Mouse (Mus musculus): ENCODE measurements around the gene Fmo5. TPM values are rescaled to one million over a fixed set of nuclear protein-coding genes. Genes with fewer than 3 reads are reported as not detected.

Fmo5 gene
- polyA plus RNA-seq, 1 experiment from 2014 or later, result 0.53 TPM

- 70% methylated on average over 7 of the region's 7 CpGs for WGBS
- no peaks in the 10 kb centered on the region for H3K4me1 ChIP-seq (ENCODE audit: control insufficient read depth, insufficient read depth, low read length)
- H3K9ac ChIP-seq (replicated peaks; ENCODE audit: low read length), result no peak overlapping the region
- H3K27ac ChIP-seq (replicated peaks; ENCODE audit: low read depth, low read length), result no peak overlapping the region
- ATAC-seq (ENCODE audit: low FRiP score, low TSS enrichment) (0 out of 2 replicates have a peak, but pooled peaks have one; percentile 24), DNase-seq (no peak)
- no peak overlapping the region for H3K4me2 ChIP-seq (ENCODE audit: low read length)
- H3K4me3 ChIP-seq (replicated peaks; ENCODE audit: low read depth, low read length), result no peak overlapping the region
- H3K27me3 ChIP-seq (ENCODE audit: control insufficient read depth, insufficient read depth, low read length), result no peaks in the 10 kb centered on the region
- H3K36me3 ChIP-seq (ENCODE audit: control insufficient read depth, insufficient read depth, low read length), result 0 out of 2 replicates have a peak, but pooled peaks cover 25% of the 10 kb centered on the region
- no peaks in the 10 kb centered on the region for H3K9me3 ChIP-seq (ENCODE audit: control insufficient read depth, low read length)
Measured at GRCm38 (mm10) chr3:97690590-97690989, 62.0 kb downstream of the Fmo5 start.

GRCm38 (mm10) chr3:97691443-97692017, 62.9 kb downstream of the Fmo5 start:
- H3K4me3 ChIP-seq (replicated peaks; ENCODE audit: low read depth, low read length), result no peak overlapping the region
- 0 out of 2 replicates have a peak, but pooled peaks cover 25% of the 10 kb centered on the region for H3K36me3 ChIP-seq (ENCODE audit: control insufficient read depth, insufficient read depth, low read length)
- 61% methylated on average over 12 of the region's 12 CpGs for WGBS
- H3K27me3 ChIP-seq (ENCODE audit: control insufficient read depth, insufficient read depth, low read length), result no peaks in the 10 kb centered on the region
- H3K9ac ChIP-seq (replicated peaks; ENCODE audit: low read length), result no peak overlapping the region
- H3K9me3 ChIP-seq (ENCODE audit: control insufficient read depth, low read length), result no peaks in the 10 kb centered on the region
- ATAC-seq (ENCODE audit: low FRiP score, low TSS enrichment), result no peak
- no peaks in the 10 kb centered on the region for H3K4me1 ChIP-seq (ENCODE audit: control insufficient read depth, insufficient read depth, low read length)
- DNase-seq, result no peak
- no peak overlapping the region for H3K4me2 ChIP-seq (ENCODE audit: low read length)
- H3K27ac ChIP-seq (replicated peaks; ENCODE audit: low read depth, low read length), result no peak overlapping the region; the same call in 1 of the 2 replicates

- Histone ChIP-seq H3K27ac (replicated peaks; ENCODE audit: low read depth, low read length) (no peak overlapping the region), H3K4me1 (ENCODE audit: control insufficient read depth, insufficient read depth, low read length) (no peaks in the 10 kb centered on the region), H3K4me3 (replicated peaks; ENCODE audit: low read depth, low read length) (no peak overlapping the region), H3K9me3 (ENCODE audit: control insufficient read depth, low read length) (no peaks in the 10 kb centered on the region), H3K36me3 (ENCODE audit: control insufficient read depth, insufficient read depth, low read length) (0 out of 2 replicates have a peak, but pooled peaks cover 25% of the 10 kb centered on the region), H3K4me2 (ENCODE audit: low read length) (no peak overlapping the region), H3K27me3 (ENCODE audit: control insufficient read depth, insufficient read depth, low read length) (no peaks in the 10 kb centered on the region), H3K9ac (replicated peaks; ENCODE audit: low read length) (no peak overlapping the region)
- DNase-seq (no peak), ATAC-seq (ENCODE audit: low FRiP score, low TSS enrichment) (no peak)
- 90% methylated on average over 6 of the region's 6 CpGs for WGBS
Measured at GRCm38 (mm10) chr3:97693806-97694205, 65.2 kb downstream of the Fmo5 start.

- DNase-seq, result no peak
- 84% methylated on average over 9 of the region's 9 CpGs for WGBS
- peaks cover 16% of the 10 kb centered on the region for H3K36me3 ChIP-seq (ENCODE audit: control insufficient read depth, insufficient read depth, low read length)
Measured at GRCm38 (mm10) chr3:97696866-97697265, 68.3 kb downstream of the Fmo5 start.

GRCm38 (mm10) chr3:97697291-97697690, 68.7 kb downstream of the Fmo5 start:
- Histone ChIP-seq H3K27ac (replicated peaks; ENCODE audit: low read depth, low read length) (no peak overlapping the region), H3K4me2 (ENCODE audit: low read length) (no peak overlapping the region), H3K36me3 (ENCODE audit: control insufficient read depth, insufficient read depth, low read length) (peaks cover 16% of the 10 kb centered on the region), H3K4me3 (replicated peaks; ENCODE audit: low read depth, low read length) (no peak overlapping the region), H3K4me1 (ENCODE audit: control insufficient read depth, insufficient read depth, low read length) (no peaks in the 10 kb centered on the region), H3K9ac (replicated peaks; ENCODE audit: low read length) (no peak overlapping the region), H3K27me3 (ENCODE audit: control insufficient read depth, insufficient read depth, low read length) (no peaks in the 10 kb centered on the region), H3K9me3 (ENCODE audit: control insufficient read depth, low read length) (no peaks in the 10 kb centered on the region)
- ATAC-seq (ENCODE audit: low FRiP score, low TSS enrichment) (no peak), DNase-seq (no peak)
- WGBS, result 83% methylated on average over 9 of the region's 9 CpGs

More at GRCm38 (mm10) chr3:97696866-97697265, 68.3 kb downstream of the Fmo5 start:
- H3K27me3 ChIP-seq (ENCODE audit: control insufficient read depth, insufficient read depth, low read length), result no peaks in the 10 kb centered on the region
- H3K9ac ChIP-seq (replicated peaks; ENCODE audit: low read length), result no peak overlapping the region
- H3K4me2 ChIP-seq (ENCODE audit: low read length), result no peak overlapping the region
- ATAC-seq (ENCODE audit: low FRiP score, low TSS enrichment), result no peak
- no peak overlapping the region for H3K27ac ChIP-seq (replicated peaks; ENCODE audit: low read depth, low read length)
- H3K4me1 ChIP-seq (ENCODE audit: control insufficient read depth, insufficient read depth, low read length), result no peaks in the 10 kb centered on the region
- no peak overlapping the region for H3K4me3 ChIP-seq (replicated peaks; ENCODE audit: low read depth, low read length)
- no peaks in the 10 kb centered on the region for H3K9me3 ChIP-seq (ENCODE audit: control insufficient read depth, low read length)

GRCm38 (mm10) chr3:97699061-97699460, 70.5 kb downstream of the Fmo5 start:
- H3K36me3 ChIP-seq (ENCODE audit: control insufficient read depth, insufficient read depth, low read length), result peaks cover 10% of the 10 kb centered on the region
- DNase-seq (no peak), ATAC-seq (ENCODE audit: low FRiP score, low TSS enrichment) (no peak)
- H3K9ac ChIP-seq (replicated peaks; ENCODE audit: low read length), result no peak overlapping the region
- H3K4me2 ChIP-seq (ENCODE audit: low read length), result no peak overlapping the region
- H3K9me3 ChIP-seq (ENCODE audit: control insufficient read depth, low read length), result no peaks in the 10 kb centered on the region
- H3K4me1 ChIP-seq (ENCODE audit: control insufficient read depth, insufficient read depth, low read length), result no peaks in the 10 kb centered on the region
- no peak overlapping the region for H3K27ac ChIP-seq (replicated peaks; ENCODE audit: low read depth, low read length)
- 83% methylated on average over 3 of the region's 3 CpGs for WGBS
- no peak overlapping the region for H3K4me3 ChIP-seq (replicated peaks; ENCODE audit: low read depth, low read length)
- no peaks in the 10 kb centered on the region for H3K27me3 ChIP-seq (ENCODE audit: control insufficient read depth, insufficient read depth, low read length)

- Histone ChIP-seq H3K4me2 (ENCODE audit: low read length) (no peak overlapping the region), H3K4me1 (ENCODE audit: control insufficient read depth, insufficient read depth, low read length) (no peaks in the 10 kb centered on the region), H3K36me3 (ENCODE audit: control insufficient read depth, insufficient read depth, low read length) (peaks cover 8% of the 10 kb centered on the region), H3K9ac (replicated peaks; ENCODE audit: low read length) (no peak overlapping the region), H3K27ac (replicated peaks; ENCODE audit: low read depth, low read length) (no peak overlapping the region), H3K9me3 (ENCODE audit: control insufficient read depth, low read length) (no peaks in the 10 kb centered on the region), H3K4me3 (replicated peaks; ENCODE audit: low read depth, low read length) (no peak overlapping the region), H3K27me3 (ENCODE audit: control insufficient read depth, insufficient read depth, low read length) (no peaks in the 10 kb centered on the region)
- DNase-seq (no peak), ATAC-seq (ENCODE audit: low FRiP score, low TSS enrichment) (no peak)
- 69% methylated on average over 3 of the region's 3 CpGs for WGBS
Measured at GRCm38 (mm10) chr3:97701198-97701597, 72.6 kb downstream of the Fmo5 start.

- Histone ChIP-seq H3K4me3 (replicated peaks; ENCODE audit: low read depth, low read length) (no peak overlapping the region), H3K36me3 (ENCODE audit: control insufficient read depth, insufficient read depth, low read length) (peaks cover 8% of the 10 kb centered on the region), H3K4me2 (ENCODE audit: low read length) (no peak overlapping the region), H3K9ac (replicated peaks; ENCODE audit: low read length) (no peak overlapping the region), H3K27me3 (ENCODE audit: control insufficient read depth, insufficient read depth, low read length) (no peaks in the 10 kb centered on the region), H3K4me1 (ENCODE audit: control insufficient read depth, insufficient read depth, low read length) (no peaks in the 10 kb centered on the region), H3K9me3 (ENCODE audit: control insufficient read depth, low read length) (no peaks in the 10 kb centered on the region), H3K27ac (replicated peaks; ENCODE audit: low read depth, low read length) (no peak overlapping the region)
- ATAC-seq (ENCODE audit: low FRiP score, low TSS enrichment) (no peak), DNase-seq (no peak)
- 93% methylated on average over 11 of the region's 11 CpGs for WGBS
Measured at GRCm38 (mm10) chr3:97702448-97703080, 74.0 kb downstream of the Fmo5 start.

All from midbrain, embryonic 14.5 days (tissue).